Mouse (Mus musculus) kidney, adult 18-20 months (tissue): ENCODE data around the gene Cyb5d1.
"Not testable (repeated sequence)": the region's sequence is repeated elsewhere in the genome, so short reads cannot be mapped to it uniquely, and the experiment has no call there.

ENCODE experiments used
- DNase-seq: peaks from one replicate; pipeline ENCODE4 v3.0.0; 2021

Gene Cyb5d1

GRCm38 (mm10) chr11:69403691-69404594, 8.5 kb upstream of the Cyb5d1 start:
- DNase-seq = no peak

GRCm38 (mm10) chr11:69401987-69402386, 6.6 kb upstream of the Cyb5d1 start:
- DNase-seq = peak; percentile 14

- DNase-seq = peak; percentile 91
These were observed 5.8 kb upstream of the Cyb5d1 start for GRCm38 (mm10) chr11:69401210-69401637.

GRCm38 (mm10) chr11:69400083-69400850, 4.8 kb upstream of the Cyb5d1 start:
- DNase-seq = no peak

- DNase-seq = peak; percentile 14
These were observed 4.0 kb upstream of the Cyb5d1 start for GRCm38 (mm10) chr11:69399201-69400082.

- DNase-seq = no peak
These were observed 3.2 kb upstream of the Cyb5d1 start for GRCm38 (mm10) chr11:69398486-69399200.

GRCm38 (mm10) chr11:69398059-69398458, 2.6 kb upstream of the Cyb5d1 start, which contains the start of gene Tmem88:
TSS of gene Tmem88 (minus strand) at chr11:69398234.
- peak; percentile 41 for DNase-seq

GRCm38 (mm10) chr11:69397581-69398057, 2.2 kb upstream of the Cyb5d1 start:
- no peak for DNase-seq

- peak; percentile 61 for DNase-seq
These were observed 1.3 kb upstream of the Cyb5d1 start for GRCm38 (mm10) chr11:69396772-69397171.

- peak; percentile 97 for DNase-seq
These were observed 373 bp upstream of the Cyb5d1 start for GRCm38 (mm10) chr11:69395634-69396373.

GRCm38 (mm10) chr11:69394591-69395167, 752 bp downstream of the Cyb5d1 start:
- not testable (repeated sequence) for DNase-seq

- DNase-seq = peak; percentile 63
These were observed 4.9 kb downstream of the Cyb5d1 start for GRCm38 (mm10) chr11:69390400-69391034.

- DNase-seq = peak; percentile 63
These were observed 5.7 kb downstream of the Cyb5d1 start for GRCm38 (mm10) chr11:69389531-69390399.

- no peak for DNase-seq
These were observed 6.8 kb downstream of the Cyb5d1 start for GRCm38 (mm10) chr11:69388680-69389079.

- no peak for DNase-seq
These were observed 8.7 kb downstream of the Cyb5d1 start for GRCm38 (mm10) chr11:69386758-69387157.

- peak; percentile 78 for DNase-seq
These were observed 10.5 kb downstream of the Cyb5d1 start for GRCm38 (mm10) chr11:69384979-69385378.

- DNase-seq = peak; percentile 17
These were observed 12.8 kb downstream of the Cyb5d1 start for GRCm38 (mm10) chr11:69382478-69383105.

GRCm38 (mm10) chr11:69381356-69381755, 14.1 kb downstream of the Cyb5d1 start:
- DNase-seq = no peak

GRCm38 (mm10) chr11:69379600-69379999, 15.8 kb downstream of the Cyb5d1 start:
- DNase-seq = no peak
